Mouse (Mus musculus): ENCODE measurements around the gene Vmn1r192.
"Not testable (repeated sequence)": the region's sequence is repeated elsewhere in the genome, so short reads cannot be mapped to it uniquely, and the experiment has no call there.

Gene Vmn1r192

GRCm38 (mm10) chr13:22191041-22191440, at the start of gene Vmn1r192:
Gene Vmn1r192, minus strand, starts transcription at chr13:22191141.
- no peak for DNase-seq

DNA sequence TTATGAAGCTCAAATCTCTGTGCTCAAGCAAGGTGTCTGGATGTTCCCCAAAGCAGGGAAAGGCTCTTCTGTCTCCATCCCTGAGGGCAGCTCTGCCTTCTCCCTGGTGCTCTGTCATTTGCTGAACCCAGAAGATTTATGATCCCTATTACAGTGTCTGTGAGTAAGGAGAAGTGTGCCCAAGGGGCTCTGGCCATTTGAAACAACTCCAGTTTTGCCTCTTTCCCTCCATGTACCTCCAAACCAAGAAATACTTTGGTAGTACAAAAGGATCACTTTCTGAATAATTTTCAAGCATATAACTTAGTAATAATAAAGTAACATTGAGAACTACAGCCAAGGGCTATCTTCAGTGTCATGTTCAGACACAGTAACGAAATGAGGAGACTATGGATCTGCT, 32.1 kb upstream of the Vmn1r192 start, which contains the start of gene Vmn1r193:
TSS of gene Vmn1r193 (minus strand) at position 101 of the 400 bp plus-strand sequence.
- not testable (repeated sequence) for DNase-seq

DNA sequence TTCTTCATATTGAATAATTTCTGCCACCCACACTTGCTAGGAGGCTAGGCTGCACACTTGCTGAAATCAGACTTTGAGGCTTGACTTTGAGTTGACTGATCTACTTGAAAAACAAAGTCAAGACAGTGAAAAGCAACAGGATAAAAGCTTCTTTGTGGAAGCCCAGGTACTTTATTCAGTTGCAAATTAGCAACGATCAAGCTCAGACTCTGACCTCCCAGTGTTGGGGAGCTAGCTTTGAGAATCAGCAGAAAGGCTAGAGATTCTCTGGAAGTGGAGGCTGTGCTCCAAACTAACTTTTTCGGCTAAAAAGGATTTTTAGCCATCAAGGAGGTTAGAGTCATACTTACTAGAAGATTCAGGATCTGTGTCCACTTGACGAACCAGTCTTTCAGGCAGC, 1.8 kb upstream of the Vmn1r192 start:
- DNase-seq, result not testable (repeated sequence)

- DNase-seq, result no peak
Measured at GRCm38 (mm10) chr13:22190385-22190784, 556 bp downstream of the Vmn1r192 start.

DNA sequence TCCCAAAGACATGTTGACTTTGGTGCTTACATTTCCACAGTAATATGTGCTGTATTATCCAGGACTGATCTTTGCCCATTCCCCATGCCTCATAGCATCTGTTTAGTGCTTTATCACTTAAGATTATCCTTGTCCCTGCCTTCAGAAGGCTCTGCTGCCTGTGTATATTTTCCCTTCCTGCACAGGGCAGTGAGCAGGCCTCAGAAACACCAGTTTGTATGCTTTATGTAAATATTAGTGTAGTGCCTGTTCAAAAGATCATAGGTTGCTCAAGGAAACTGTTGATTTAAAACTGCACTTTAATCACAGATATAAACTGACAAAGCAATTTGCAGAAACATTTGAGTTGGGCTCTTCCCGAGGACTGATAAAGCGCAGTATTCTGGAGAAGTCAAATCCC, 1.6 kb downstream of the Vmn1r192 start:
- no peak for DNase-seq

DNA sequence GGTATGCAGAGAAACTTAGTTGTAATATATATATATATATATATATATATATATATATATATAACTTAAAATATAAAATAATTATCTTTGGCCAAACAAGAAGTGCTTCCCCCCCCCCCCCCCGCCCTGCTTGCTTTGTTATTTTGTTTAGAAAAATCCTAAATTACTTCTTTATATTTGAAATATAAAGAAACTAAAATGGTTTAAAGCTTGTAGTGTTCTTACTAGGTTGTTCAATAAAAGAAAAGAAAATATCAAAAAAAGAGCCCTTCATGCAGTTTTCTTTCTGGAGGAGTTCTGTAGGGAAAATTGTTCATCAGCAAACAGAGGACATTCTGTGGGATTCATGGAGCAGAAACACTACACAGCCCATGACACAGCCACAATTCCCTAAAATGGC, 7.1 kb downstream of the Vmn1r192 start, which contains the start of gene Vmn1r191:
TSS of gene Vmn1r191 (minus strand) at position 101 of the 400 bp plus-strand sequence.
- DNase-seq, result no peak

GRCm38 (mm10) chr13:22168416-22168815, 22.5 kb downstream of the Vmn1r192 start:
- no peak for DNase-seq

- DNase-seq, result not testable (repeated sequence)
Measured at GRCm38 (mm10) chr13:22136495-22137293, 54.2 kb downstream of the Vmn1r192 start.
